ENCODE assay signal across 33 mouse cellular contexts in genomic region chr6:120022042-120022441, GRCm38 (mm10).
"Had no signal": no experiment of that assay in that cellular context is flagged by ENCODE, and none has a peak within 500 bp of the region (broad histone marks: within the 10 kb centered on the region; RNA-seq: fewer than 3 reads in every experiment).

No protein-coding gene starts in this region.

- H3K36me3 ChIP-seq: midbrain, embryonic 15.5 days had no signal

- H3K27me3 ChIP-seq: limb, embryonic 12.5 days; limb, embryonic 13.5 days; limb, embryonic 15.5 days; liver, embryonic 12.5 days; liver, embryonic 13.5 days; liver, embryonic 15.5 days; lung, embryonic 15.5 days; megakaryocyte, embryonic 14.5 days; midbrain, embryonic 12.5 days; midbrain, embryonic 13.5 days; midbrain, embryonic 15.5 days; neural tube, embryonic 12.5 days; neural tube, embryonic 13.5 days had no signal

- H3K4me1 ChIP-seq: limb, embryonic 10.5 days; limb, embryonic 12.5 days; midbrain, embryonic 10.5 days; midbrain, embryonic 12.5 days; midbrain, embryonic 13.5 days; neural tube, embryonic 12.5 days had no signal

- H3K9ac ChIP-seq: limb, embryonic 12.5 days; limb, embryonic 13.5 days; limb, embryonic 15.5 days; liver, embryonic 12.5 days; liver, embryonic 13.5 days; liver, embryonic 14.5 days; liver, embryonic 15.5 days; liver, postnatal 0 days; lung, embryonic 14.5 days; lung, embryonic 15.5 days; midbrain, embryonic 12.5 days; midbrain, embryonic 13.5 days; midbrain, embryonic 15.5 days; neural tube, embryonic 12.5 days; neural tube, embryonic 13.5 days had no signal

- H3K4me3 ChIP-seq: limb, embryonic 10.5 days; limb, embryonic 12.5 days; limb, embryonic 13.5 days; limb, embryonic 15.5 days; liver, embryonic 12.5 days; liver, embryonic 13.5 days; liver, embryonic 15.5 days; lung, embryonic 15.5 days; megakaryocyte, embryonic 14.5 days; midbrain, embryonic 10.5 days; midbrain, embryonic 12.5 days; midbrain, embryonic 13.5 days; midbrain, embryonic 15.5 days; myocyte; neural tube, embryonic 12.5 days; neural tube, embryonic 13.5 days had no signal

- H3K4me2 ChIP-seq: limb, embryonic 12.5 days; limb, embryonic 13.5 days; limb, embryonic 15.5 days; liver, embryonic 11.5 days; liver, embryonic 12.5 days; liver, embryonic 13.5 days; liver, embryonic 15.5 days; lung, embryonic 14.5 days; lung, embryonic 15.5 days; midbrain, embryonic 11.5 days; midbrain, embryonic 12.5 days; midbrain, embryonic 13.5 days; midbrain, embryonic 15.5 days; neural tube, embryonic 12.5 days; neural tube, embryonic 13.5 days had no signal

- DNase-seq: left cerebral cortex, postnatal 4 days; liver; liver, embryonic 13.5 days; liver, postnatal 0 days; lung, adult 18-20 months; lung, adult 2 months; lung, embryonic 14.5 days; lung, postnatal 10 days; lung, postnatal 14 days; lung, postnatal 36 days; lung, postnatal 4 days; midbrain, embryonic 14.5 days had no signal

- ATAC-seq: liver, embryonic 12.5 days; liver, postnatal 0 days; lung, postnatal 0 days; midbrain, embryonic 13.5 days; midbrain, embryonic 15.5 days; midbrain, embryonic 16.5 days had no signal

- H3K9me3 ChIP-seq: limb, embryonic 10.5 days; limb, embryonic 12.5 days; limb, embryonic 13.5 days; limb, embryonic 15.5 days; liver, embryonic 12.5 days; liver, embryonic 13.5 days; liver, embryonic 15.5 days; lung, embryonic 15.5 days; megakaryocyte, embryonic 14.5 days; midbrain, embryonic 10.5 days; midbrain, embryonic 12.5 days; midbrain, embryonic 13.5 days; midbrain, embryonic 15.5 days; neural tube, embryonic 12.5 days; neural tube, embryonic 13.5 days had no signal

- H3K27ac ChIP-seq: limb, embryonic 10.5 days; limb, embryonic 12.5 days; limb, embryonic 13.5 days; limb, embryonic 15.5 days; liver, embryonic 12.5 days; liver, embryonic 13.5 days; liver, embryonic 14.5 days; liver, embryonic 15.5 days; lung, embryonic 15.5 days; macrophage; midbrain, embryonic 10.5 days; midbrain, embryonic 12.5 days; midbrain, embryonic 13.5 days; midbrain, embryonic 15.5 days; neural tube, embryonic 12.5 days; neural tube, embryonic 13.5 days had no signal
